Mouse (Mus musculus) cerebellum, postnatal 10 days (tissue): ENCODE data around the gene Gm10320.
A peak's percentile ranks its signal among the peaks of the same experiment; 100 is the strongest.

ENCODE experiments used
- DNase-seq, 2 experiments: peaks; one replicate each; pipeline ENCODE4 v3.0.0; 2021; ENCODE audit warnings: mixed read lengths in 2 of 2

Gene Gm10320

DNA sequence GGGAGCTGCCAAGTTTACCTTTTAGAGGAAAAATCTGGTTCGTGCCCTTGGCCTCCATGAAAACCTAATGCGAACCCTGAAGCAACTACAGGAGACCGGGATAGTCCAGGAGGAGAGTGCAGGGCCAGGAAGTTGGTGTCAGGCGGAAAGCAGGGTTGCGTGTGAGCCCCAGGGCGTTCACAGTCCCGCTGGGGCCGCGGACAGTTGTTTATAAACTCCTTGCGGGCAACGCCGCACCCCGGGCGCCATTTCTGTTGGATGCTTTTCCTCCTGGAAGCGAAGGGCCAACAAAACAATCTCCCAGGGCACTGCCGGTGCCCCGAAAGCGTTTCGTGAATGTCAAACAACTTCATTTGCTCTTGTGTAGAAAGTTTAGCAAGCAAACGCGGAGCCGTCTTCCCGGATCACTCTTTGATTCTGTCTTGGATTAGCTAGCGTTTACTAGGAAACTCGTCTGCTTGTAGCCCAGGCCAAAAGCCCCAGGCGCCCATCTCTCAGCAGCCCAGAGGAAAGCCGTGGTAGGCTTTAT, 11.1 kb upstream of the Gm10320 start:
- DNase-seq: peak in 1 of 2 experiments; percentile 24

DNA sequence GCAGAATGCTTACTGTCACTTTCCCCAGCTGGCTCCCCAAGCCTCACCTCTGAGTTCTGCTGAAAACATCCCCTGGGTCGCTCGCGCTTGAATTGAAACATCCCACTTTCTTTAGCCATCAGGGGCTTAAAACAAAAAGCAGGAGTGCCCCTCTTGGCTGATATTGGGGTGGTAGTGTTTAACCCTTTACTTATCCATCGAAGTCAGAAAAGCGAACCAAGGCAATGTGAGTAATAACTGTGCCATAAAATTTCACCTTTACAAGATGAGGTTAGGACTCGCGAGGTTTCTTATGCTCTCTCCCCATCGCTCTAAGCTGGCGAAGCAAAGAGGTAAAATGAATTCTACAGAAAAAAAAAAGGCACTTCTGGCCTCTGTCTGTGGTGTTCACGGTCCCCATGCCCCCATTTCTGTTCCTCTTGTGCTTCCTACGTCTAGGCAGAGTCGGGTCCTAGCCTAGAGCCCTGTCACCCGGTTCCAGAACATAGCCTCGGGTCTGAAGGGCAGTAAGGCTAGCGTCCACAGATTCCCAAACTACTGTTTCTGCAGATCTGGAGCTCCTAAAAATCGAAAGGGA, 10.5 kb upstream of the Gm10320 start:
- DNase-seq: no peak

DNA sequence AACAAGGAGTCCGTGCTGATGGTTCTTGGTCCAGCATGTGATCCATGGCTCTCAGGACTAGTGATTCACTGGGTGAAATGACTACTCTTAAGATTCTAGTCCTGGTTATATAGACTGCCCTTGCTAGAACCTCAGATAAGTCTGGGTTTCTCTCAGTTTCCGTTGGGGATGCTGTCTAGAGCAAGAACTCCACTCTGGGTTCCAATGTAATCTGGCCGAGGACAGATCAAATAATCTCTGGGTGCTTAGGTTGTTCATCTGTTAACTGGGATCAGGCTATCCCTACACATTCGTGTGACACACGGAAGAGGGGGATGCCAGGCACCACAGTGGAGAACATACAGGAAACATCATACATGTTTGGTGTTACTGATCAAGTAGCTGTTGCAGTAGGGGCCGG, 9.5 kb upstream of the Gm10320 start:
- DNase-seq: no peak

DNA sequence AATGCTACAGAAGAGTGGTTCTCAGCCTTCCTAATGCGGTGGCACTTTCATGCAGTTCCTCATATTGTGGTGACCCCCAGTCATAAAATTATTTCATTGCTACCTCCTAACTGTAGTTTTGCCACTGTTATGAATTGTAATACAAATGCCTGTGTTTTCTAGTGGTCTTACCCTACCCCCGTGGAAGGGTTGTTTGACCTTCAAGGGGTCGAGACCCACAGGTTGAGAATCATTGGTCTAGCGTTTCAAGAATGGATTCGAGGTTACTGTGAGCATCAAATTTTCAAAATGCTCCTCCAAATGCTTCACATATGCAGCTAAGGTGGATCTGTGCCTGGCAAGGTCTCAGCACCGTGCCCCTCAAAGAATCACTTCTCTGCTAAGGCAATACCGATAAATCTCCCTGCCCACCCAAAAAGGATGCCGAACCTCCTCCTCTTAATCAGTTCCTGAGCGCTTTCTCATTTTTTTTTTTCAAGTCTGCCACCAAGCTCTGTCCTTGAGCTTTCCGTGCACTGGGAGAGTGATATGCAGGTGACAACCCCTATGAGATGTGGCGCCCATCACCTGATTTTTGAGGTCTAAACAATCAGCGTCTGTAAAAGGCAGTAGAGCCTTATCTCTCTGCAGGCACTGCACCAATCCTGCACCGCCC, 8.8 kb upstream of the Gm10320 start:
- no peak for DNase-seq

DNA sequence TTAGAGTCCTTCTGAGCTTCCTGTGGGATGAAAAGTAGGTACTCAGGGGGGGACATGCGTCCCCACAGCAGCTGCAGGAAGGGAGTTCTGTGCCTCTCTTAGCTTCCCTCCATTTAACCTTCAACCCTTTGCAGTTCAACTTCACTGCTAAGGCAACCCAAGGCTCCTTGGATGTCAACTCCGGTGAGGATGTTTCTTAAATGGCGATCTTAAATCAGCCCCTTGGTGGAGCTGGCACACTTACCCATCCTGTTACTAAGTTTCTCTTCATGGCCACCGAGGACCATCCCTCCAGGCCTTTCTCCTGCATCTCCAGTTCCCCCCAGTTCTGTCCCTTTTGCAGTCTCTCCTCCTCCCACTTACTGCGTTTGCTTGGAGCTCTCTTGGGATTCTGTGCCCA, 6.8 kb upstream of the Gm10320 start:
- no peak for DNase-seq

DNA sequence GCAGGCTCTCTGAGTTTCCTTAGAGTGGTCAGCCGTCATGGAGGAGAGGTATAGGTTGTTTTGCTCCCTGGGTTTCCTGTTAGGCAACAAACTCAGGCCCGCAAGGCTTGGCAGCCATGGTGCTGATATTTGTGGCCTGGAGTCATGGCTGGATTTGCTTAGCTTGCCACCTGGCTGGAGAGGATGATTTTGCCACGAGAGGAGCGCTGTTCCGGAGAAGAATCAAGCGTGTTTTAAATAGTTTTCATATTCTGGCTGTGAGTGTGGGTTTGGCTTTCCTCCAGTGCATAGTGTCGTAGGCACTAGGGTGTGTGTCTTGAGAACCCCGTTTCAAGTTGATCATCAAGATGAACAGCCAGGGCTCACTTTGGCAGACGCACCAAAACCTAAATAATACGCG, 6.3 kb upstream of the Gm10320 start:
- DNase-seq: peak; percentile 31 to 33

DNA sequence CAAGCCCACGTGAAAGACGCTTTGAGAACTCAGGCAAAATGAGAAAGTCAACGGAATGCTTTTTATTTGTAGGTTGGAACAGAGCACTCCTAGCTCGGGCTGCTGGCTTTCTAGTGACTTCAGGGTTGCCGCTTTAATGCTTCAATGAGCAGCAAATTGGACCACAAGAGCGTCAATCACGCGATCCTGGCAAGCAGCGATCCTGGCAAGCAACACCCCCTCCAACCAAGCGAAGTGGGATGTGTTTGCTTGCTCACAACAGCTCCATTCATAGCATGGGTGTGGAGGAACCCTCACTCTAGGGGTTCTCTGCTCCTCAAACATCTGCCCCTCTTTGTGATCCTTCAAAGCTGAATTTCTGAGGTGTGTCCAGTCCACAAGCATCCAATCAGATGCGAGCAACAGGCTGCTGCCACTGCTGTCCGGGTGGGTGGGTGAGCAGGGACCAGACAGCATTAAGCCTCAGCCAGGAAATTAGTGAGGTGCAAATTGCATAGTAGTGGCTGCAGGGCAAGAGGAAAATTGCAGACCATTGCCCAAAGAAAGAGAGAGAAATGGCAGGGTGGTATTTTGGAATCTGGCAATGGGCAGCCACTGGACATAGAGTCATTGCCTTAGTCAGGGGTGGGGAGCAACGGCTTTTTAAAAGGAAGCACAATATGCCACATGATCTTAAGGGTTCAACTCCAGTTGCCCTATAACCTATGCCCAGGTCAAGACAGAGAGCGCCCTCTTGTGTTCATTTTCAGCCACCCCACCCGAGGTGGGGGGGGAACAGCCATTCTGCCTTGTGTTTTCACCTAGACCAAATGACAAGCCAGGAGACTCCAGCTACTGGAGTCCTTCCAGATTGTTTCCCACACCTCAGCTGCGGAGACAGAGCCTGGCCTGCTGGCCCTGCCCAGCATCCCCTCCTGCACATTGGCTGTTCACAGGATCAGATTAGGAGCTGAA, 5.4 kb upstream of the Gm10320 start:
- peak; percentile 81 to 84 for DNase-seq

DNA sequence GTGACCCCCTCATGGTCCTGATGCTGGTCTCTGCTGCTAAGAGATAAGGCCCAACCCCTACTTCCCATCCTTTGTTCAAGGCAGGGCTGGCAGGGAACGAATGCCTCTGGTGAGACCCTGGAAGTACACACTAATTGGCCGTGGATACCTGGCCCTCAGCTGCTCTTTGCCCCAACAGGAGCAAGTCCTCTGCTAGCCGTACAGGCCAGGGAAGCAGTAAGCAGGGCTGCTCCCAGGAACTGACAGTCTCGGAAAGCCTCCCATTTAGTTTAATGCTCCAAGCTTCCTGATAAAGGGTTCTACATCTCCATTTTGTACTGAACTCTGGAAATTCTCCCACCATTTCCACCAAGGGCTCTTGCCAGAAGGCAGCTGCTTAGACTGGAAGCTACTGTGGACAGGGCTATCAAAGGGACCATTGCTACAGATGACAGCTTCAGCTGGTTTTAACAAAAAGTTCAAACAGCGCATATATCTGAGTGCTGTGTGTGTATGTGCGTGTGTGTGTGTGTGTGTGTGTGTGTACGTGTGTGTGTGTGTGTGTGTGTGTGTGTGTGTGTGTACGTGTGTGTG, 2.8 kb upstream of the Gm10320 start:
- no peak for DNase-seq

DNA sequence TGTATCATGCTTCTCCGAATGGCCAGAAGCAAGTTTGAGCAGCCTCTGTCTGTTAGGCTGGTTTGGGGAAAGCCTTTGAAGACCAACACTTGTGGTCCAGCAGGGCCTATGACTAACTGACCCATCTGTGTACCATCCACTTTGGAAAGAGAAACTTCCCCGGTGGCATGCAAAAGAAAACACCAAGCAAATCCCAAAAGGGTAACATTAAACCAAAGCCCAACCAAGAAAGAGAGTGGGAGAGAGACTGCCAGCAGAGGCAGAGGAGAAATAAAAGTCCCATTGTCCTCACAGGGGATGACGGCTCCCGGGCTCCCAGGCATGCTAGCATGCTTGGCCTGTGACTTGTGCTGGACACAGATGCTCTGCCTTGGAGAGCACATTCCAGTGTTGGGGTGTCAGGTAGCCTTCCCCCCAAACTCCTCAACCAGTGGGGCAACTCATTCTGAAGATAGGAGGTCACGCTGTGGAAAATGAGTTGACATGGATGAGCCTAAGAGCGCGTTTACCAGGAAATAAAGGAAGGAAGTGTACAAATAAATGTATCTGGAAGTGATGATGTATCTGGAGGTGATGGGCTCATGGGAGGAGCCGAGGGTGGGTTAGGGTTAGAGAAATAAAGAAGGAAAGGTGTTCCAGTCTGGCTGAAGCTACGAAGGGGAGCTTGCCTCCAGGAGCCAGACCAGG, 911 bp upstream of the Gm10320 start:
- DNase-seq: no peak

DNA sequence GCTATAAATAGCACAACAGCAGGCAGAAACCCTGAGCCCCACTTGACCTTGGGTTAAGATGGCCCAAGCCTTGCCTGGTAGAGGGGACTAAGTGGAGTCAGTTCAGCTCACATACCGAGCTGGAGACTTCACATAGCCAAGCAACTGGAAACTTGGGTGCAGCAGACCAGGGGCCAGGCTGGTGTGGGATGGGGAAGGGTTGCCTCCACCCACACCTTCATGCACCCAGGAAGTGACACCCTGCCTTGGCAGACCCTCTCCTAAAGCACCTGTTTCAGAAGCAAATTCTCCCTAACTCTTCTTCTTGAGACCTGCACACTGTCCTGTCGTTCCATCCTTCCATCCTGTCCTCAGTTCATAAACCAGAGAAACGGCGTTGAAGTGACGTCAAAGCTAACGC, 5.1 kb downstream of the Gm10320 start:
- DNase-seq: no peak

DNA sequence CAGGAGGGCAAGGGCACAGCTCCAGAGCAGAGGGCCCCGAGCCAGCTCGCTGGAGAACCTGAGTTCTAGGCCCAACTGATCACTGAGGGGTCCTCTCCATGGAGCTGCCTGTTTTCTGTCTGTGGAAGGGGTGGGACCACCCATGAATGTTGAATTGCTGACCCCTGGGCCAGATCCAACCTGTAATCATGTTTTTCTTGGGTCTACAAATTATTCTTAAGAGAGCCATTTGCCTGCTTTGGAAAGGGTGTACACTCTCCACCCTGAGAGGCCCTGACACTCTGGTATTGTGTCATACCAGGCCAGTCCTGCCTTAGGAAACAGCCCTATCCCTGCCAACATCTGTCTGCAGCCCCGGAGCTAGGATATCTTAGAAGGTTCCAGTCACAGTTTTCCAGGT, 5.6 kb downstream of the Gm10320 start:
- DNase-seq: peak; percentile 38 to 46

DNA sequence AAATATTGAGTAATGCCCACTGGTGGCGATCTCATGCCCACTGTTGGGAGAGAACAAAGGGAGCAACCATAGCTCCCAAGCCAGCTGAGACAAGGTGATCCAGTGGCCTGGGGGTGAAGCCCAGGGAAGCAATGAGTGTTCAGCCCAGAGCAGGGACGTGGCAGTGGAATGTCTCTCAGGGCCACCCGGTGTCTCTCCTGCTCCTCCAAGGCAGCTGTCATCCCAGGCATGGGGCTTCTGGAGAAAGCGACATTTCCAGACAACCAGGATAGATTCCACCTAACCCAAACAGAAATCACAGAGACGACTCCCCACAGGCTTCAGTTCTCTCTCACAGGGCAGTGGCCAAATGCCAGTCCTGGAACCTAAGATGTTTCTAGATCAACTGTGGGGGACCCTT, 6.4 kb downstream of the Gm10320 start:
- no peak for DNase-seq

DNA sequence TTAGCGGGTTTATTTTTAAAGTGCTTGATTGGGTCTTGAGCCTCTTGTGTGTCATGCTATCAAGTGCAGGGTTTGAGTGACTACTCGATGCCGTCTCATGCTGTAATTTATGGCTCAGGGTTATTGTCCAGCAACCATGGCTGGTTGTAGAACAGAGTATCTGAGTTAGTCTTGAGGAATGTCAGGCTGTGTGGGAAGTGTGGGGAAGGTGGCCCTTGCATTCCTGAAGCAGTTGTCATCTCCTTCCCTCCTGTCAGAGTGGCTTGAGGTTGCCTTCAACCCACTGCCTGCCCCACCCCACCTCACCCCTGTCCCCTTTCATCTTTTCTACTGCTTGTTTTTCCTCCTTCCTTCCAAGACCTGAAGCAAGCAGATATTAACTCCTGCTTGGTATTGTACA, 13.8 kb downstream of the Gm10320 start:
- no peak for DNase-seq

DNA sequence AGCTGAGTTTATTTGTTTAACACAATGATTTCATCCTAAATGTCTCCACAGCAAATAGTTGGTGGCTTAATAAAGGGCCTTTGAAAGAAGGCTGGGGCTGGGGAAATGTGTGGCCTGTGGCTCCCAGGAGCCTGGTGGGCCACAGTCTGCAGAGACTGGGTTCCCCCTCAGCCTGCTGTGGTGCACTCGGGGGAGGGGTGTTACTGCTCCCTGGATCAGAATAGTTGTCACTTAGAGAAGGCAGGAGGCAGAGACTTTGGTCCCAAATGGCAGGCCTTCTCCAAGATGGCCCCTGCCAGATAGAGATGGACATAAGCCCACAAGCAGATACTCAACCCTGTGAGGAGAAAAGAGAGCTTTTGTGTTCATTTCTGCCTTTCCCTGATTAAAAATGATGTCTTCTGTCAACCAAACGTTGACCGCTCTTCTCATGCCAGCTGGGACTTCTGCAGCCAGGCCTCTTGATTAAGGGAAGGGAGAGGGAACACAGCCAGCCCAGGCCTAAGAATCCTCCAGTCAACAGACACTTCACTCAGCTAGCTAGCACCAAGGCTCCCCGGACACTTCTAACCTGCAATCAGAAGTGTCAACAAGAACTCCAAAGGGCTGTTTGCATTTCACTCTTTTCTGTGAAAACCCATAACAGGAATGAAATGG, 14.8 kb downstream of the Gm10320 start:
- DNase-seq: peak in 1 of 2 experiments; percentile 54

DNA sequence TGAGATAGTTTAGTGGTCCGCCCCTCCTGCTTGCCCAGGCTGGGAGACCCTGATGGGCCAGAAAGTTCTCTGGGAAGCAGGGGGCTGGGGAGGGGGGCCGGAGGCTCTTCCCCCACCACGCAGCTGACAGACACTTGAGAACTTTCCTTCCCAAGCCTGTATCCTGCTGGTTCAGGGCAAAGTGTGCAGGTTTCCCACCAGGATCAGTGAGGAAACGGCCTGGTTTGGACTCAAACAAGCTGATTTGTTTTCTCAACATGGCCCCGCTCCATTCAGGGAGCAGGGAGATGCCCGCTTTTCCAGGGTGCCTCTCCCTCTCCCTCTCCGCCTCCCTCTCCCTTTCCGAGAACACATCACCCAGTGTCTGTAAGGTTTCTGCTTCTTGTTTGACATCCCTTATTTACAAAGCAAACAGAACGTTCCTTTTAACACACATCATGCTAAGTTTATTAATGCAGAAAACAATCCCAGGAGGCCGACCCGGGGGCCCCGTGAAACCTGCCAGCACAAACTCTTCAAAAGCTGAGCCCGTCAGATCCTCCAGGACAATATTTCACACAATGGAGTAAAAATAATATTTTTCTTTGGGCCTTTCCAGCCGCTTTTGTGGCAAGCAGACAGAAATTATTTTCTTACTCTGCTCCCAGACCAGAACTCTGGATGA, 15.5 kb downstream of the Gm10320 start:
- no peak for DNase-seq

DNA sequence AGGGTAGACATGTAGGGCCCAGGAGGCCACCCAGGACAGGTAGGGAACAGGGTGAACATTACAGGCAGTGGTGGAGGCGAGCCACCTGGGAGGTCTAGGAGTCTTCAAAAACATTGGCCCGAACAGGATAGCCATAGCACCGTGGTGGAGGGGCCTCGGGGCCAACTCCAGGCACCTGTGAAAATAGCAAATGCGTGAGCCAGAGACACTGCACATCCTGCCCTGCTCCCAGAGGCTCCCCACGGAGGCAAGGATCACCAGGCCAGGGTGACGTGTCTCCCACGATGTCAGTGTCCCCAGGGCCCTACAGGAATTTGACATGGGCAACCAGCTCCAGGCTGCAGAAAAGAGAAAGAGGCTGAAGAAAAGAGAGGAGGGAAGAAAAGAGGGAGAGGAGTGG, 16.1 kb downstream of the Gm10320 start:
- DNase-seq: no peak

DNA sequence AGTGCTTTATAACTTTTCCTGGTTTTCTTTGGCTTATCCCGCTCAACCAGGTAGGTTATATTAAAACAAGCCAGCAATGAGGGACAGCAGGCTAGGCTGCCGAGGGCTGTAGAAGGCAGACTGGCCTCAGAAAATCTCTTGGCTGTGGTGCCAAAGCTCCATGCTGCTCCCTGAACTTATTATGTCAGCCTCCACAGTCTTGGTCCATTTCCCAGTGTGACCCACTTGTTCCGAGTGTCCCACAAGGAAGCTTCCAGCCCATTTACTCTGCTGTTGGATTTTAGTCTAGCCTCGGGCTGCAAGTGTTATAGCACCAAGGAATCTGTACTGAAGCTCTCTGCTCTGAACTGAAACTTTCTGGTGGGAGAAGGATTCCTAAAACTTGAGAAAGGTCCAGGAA, 18.8 kb downstream of the Gm10320 start:
- peak; percentile 84 to 89 for DNase-seq

DNA sequence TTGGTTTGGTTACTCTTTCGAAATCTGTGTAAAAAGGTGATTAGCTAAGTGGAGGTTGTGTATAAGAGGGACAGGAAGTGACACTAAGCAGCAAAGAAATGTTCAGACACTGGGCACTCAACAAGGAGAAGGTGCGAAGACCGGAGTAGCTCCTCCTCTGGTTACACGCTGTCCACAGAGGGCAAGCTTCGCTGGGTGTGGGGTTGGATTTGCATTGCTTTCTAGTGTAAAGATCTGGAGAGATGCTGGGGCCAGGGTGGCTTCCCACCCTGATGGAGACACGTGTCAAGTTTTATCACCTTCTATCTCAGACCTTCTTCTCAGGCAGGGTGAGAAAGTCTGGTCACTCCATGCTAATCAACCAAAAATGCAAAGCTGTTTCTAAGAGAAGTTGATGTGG, 20.0 kb downstream of the Gm10320 start:
- DNase-seq: no peak

DNA sequence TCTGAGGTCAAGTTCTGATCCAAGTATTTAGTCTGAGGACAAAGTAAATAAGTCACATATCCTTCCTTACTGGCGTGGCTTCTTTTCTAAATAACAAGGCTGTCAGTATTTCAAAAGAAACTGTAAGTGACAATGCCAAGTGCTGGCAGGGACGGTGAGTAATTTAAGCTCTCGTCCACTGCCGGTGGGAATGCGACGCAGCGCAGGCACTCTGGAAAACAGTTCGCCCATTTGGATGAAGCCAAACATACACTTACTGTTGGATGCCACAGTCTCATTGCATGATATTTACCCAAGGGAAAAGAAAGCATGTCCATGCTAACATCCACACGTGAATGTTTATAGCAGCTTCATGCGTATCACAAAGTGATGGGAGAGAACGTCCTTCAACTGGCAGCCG, 21.5 kb downstream of the Gm10320 start:
- peak in 1 of 2 experiments; percentile 32 for DNase-seq

DNA sequence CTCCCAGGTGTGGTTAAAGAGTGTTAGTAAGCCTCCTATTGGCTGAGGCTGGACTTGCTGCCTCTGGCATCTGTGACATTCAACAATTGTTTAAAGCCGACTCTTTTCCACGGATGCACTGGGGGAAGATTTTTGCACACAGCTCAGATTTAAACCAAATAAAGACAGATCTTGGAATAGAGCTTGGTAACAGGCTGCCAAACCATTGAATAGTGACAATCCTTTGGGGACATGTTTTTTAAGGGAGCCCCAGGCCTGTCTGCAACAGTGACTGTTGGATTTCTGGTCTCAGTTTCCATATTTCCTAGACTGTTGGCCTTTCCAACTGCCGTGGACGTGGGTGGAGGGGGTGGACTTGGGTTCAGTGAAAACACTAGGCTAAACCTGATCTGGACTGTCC, 21.9 kb downstream of the Gm10320 start:
- no peak for DNase-seq

DNA sequence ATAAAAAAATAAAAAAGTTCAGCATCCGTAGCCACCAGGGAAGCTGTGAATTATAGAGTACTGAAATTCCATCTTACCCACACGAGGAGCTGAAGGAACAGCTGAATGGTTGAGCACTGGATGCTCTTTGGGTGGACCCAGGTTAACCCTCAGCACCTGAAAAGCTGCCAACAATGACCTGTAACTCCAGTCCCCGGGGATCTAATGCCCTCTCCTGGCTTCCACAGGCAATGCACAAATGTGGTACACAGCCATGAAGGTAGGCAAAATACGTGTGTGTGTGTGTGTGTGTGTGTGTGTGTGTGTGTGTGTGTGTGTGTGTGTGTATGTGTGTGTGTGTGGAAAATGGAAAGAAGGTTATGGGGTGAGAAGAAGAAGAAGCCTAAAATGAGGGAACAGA, 30.3 kb downstream of the Gm10320 start:
- peak in 1 of 2 experiments; percentile 30 for DNase-seq

DNA sequence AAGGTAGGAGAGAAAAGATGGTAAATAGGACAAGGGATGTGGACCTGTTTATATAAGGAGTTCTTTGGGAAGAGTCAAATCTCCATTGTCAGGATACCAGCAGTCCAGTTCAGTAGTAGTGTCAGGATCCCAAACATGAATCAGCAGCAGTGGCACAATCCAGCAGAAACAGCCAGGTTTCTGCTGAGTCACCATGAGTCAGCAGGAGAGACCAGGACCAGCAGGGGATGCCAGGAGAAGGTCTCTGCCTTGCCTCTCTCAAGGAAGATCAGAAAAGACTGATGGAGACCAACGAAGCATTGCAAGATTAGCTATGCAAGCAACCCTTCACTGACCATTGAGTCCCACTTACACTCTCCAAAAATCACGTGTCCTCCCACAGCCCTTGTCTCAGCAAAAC, 35.4 kb downstream of the Gm10320 start:
- no peak for DNase-seq
